Mouse (Mus musculus) retina, postnatal 1 day (tissue): ENCODE measurements around the gene Spon1.

Experiments used
- DNase-seq: peaks from one replicate; pipeline ENCODE4 v3.0.0-alpha.2; 2012

Gene Spon1

DNA sequence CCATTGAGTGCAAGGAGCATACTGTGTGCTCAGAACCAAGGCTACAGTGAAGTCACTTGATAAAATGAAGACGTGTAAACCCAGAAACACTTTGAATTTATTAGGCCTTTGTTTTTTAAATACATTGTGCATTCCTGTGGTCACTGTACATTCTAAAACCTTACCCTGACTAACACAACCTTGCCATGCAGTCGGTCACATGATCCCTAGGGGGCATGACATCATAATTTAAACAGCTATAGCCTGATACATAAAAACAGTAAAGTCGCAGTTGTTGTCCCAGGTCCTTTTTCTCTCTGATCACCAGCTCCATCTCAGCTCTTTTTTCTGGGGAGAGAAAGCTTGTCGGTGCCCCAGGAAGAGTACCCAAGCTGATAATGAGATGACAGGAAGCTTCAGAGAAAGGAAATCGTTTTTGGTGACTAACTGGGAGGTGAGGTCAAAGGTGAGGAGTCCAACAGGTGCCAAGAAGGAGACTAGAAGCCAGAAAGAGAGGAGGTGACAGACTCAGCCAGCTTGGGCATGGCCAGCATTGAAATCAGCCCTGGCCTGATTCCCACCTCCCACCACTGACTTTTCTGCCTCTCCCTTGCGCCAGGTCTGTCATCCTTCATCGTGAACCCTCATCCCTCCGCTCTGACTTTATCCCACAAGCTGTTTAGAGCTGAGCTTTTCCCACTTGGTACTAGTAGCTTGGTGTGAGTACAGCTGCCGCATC, 246.1 kb downstream of the Spon1 start:
- no peak for DNase-seq

DNA sequence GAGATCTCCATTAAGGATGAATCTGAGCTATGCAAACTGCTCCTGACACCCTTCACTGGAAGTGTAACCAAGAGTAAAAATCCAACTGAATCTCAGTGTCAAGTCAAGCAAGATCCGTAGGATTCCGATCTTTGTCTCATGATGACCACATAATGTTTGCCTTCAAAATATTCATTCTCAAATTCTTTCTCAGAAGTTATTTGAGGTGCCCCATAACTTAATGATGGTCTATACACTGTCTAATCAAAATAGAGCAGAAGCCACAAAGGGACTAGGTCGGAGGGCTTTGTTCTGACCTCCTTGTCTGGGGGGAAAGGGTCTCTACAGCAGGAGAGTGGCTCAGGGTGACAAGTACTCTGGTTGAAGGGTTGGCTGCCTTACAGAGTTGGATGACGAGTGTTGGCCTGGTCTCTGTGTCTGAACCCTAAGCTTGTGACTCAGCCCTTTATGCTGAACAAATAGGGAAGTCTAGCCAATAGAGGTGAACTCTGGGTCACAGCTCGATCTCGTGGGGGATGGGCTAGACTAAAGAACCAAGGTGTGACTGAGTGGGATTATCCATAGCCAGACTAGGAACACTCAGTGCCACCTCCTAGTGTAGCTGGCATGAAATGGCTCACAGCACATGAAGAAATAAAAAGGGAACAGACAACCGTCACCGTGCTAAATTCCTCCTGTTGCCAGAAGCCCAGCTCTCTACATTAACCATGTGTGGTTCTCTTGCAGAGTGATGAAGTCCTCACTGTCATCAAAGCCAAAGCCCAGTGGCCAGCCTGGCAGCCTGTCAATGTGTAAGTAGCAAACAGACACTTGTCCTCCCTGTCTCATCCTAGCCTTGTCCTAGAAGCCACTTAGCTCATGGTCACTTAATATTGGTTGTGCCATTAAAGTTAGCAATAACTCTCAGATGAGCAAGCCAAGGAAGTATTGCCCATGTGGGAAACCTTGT, 250.5 kb downstream of the Spon1 start:
- DNase-seq: no peak

DNA sequence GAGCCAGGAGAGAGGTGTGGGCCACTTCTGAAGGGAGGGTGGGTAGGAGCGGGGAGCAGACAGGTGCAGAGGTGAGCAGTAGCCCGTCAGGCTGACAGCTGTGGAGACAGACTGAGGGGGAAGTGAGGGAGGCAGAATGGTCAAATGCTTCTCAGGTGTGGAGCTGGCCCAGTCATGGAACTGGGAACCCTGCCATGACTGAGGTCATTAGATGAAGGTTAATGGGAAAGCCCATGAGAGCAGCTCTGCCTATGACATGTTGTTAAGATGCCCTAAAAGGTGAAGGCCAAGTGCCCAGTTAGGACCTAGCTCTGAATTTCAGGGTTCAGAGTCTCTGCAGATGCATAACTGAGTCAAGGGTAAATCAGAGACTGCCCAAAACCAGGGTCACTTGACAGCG, 253.1 kb downstream of the Spon1 start:
- DNase-seq: no peak

DNA sequence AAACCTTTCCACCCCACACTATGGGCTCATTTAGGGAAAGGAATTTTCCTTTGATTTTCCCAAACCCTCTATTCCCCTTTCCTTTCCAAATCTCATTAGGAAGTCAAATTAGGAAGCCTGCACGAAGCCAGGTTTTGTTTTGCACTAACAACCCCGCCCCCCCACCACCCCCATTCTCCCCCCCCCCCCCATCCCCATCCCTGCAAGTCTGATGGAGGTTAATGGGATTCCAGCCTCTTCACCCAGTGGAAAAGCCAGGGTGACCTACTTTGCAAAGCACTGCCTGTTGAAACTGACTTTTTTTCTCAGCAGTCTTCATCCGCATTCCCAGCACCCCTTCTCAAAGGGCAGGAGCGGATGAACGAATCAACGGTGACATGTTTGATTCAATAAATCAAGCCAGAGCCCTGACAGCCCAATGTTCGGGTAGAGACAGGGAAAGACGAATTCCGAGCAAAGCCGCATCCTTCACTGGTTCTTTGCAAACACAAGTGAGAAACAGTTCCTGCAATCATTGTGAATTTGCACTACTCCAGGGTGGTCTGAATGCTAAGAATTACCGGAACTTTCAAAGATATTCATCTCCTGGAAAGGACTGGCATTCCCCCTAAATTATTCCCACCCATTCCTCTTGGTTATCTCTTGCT, 254.4 kb downstream of the Spon1 start:
- peak; percentile 83 for DNase-seq

DNA sequence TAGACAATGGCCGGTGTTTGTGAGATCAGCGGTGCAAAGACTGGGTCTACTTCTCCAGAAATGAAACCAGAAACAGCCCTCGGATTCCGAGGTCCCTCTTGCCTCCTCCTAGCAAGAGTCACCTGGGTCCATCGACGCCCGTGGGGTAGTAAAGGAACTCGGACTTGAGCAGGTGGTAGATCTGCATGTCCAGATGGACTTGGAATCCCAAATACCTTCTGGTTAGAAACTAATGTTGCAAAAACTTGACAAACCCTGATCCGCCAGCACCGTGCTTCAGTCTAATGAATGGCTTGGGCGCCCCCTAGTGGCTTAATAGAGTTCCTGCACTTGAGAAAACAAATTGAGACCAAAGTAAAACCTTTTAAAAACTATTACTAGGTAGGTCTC, 254.9 kb downstream of the Spon1 start:
- peak; percentile 88 for DNase-seq

DNA sequence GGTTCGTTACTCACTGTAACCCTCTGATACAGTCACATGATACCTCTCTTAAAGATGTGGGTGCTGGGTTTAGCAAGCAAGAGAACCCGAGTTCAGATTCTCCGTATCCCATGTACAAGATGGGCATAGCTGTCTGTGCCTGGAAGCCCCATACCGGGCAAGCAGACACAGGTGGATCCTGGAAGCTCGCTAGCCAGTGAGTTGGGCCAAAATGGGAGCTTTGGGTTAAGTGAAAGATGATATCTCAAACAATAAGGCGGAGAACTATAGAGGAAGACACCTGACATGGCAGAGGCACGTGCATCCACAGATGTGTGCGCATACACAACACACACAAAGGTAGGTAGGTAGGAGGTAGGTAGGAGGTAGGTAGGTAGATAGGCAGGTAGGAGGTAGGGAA, 261.1 kb downstream of the Spon1 start:
- DNase-seq: no peak

DNA sequence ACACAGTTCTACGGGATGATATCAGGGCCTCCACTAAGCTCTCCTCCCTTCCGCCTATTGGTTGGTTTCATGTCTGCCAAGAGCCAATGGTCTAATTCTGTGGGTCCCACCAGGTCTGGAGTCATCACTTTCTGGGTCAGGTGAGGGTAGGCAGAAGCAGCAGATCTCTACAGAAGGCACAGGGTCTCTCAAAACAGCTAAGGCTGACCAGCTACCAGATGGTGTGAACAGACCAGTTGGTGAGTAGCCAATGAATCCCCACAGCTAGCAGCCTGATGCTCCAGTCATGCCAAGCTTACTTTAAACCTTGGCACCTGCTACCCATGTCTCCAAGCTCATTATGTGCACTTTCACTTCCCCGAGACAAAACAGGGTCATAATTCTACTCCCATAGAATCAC, 261.6 kb downstream of the Spon1 start:
- no peak for DNase-seq

DNA sequence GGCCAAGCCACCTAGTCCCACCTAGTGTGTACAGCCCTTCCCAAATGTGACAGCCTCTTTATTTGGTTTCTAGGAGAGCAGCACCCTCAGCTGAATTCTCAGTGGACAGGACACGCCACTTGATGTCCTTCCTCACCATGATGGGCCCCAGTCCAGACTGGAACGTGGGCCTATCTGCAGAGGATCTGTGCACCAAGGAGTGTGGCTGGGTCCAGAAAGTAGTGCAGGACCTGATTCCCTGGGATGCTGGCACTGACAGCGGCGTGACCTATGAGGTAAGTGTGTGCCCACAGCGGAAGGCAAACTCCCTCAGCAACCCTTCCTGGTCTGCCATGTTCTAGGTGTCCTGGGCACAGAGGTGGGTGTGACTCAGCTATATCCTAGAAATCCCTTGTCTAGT, 263.0 kb downstream of the Spon1 start:
- no peak for DNase-seq

DNA sequence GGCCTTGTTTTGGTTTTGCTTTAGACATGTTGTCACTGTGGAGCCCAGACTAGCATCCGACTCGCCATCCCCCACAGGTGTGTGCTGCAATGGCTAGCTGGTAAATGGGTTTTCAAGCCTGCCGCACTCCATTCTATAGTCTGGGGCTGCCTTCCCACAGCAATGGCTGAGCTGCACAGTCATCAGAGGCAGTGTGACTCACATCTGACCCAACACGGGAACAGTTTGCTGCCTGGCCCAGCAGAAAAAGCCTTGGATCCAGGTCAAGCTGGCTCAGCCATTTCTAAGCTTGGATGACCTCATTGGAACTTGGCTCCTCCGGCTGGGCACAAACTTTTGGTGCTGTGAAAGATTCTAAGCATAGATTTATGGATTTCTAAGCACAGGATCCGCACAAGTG, 263.8 kb downstream of the Spon1 start:
- DNase-seq: no peak

DNA sequence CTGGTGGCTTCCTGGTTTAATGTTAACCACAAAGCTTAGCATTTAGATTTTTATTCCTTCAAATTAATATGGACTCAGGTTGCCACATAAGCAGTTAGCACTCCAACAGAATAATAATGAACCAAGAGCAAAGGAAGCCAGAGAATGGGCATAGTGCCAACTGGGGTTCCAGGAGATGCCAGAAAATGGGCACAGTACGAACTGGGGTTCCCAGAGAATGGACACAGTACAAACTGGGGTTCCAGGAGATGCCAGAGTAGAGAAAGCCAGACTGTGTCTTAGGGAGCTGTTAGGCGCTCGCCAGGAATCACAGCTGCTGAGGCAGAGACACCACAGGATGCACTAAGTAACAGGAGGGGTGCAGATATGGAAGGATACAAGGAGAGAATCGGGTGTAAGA, 271.4 kb downstream of the Spon1 start:
- no peak for DNase-seq

DNA sequence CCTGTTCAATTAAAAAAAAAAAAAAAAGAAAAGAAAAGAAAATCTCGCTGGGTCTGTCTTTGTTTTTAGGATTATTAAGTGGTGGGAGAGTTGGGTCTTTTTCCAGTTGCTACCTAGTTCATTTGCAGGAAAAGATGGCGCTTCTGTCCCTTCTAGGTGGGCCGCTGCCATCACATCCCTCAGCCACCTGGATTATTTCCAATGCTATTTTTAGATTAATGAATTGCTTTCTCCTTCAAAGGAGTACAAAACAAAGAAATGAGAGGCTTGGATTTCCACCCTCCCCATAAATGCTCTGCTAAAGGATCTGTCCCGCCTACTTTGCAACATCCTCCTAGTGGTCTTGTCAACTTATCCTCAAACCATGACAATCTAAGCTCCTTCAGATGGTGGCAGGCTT, 275.6 kb downstream of the Spon1 start:
- no peak for DNase-seq

DNA sequence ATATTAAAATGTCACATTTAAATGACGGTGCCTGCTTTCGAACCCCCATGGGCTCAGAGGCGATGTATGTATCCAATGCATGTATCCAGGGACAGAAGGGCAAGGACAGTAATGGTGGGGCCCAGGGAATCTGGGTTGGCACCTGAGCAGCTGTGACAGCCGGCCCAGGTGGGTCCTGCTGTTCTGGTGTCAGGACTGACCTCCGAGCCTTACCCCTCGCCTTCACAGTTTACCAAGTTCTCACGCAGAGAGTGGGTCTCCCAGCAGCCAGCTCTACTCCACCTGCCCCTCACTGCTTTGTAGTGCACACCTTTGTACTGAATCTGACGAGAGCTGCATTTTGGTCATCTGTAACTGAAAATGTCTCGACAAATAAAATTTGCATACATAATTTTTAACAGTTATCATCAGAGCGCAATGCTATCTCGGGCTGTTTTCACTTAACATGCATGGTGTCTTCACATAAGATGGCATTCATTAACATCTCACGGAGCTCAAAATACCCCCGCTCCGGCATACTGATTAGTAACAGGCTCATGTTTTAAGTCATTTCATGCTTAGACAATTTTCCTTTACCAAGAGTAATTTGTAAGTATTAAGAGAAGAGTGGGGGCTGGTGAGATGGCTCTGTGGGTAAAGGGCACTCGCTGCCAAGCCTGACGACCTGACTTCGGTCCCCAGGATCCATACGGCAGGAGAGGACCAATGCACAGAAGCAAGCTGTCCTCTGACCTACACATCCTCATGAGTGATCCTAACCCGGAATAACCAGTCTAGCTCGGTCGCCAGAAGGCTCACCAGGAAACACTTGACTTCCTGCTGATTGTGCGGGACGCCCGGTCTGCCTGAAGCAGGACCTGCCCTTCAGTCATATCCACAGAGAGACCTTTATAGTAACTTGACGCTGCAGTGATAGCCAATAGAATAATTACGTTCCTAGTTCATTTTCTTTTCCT, 277.5 kb downstream of the Spon1 start:
- DNase-seq: no peak

DNA sequence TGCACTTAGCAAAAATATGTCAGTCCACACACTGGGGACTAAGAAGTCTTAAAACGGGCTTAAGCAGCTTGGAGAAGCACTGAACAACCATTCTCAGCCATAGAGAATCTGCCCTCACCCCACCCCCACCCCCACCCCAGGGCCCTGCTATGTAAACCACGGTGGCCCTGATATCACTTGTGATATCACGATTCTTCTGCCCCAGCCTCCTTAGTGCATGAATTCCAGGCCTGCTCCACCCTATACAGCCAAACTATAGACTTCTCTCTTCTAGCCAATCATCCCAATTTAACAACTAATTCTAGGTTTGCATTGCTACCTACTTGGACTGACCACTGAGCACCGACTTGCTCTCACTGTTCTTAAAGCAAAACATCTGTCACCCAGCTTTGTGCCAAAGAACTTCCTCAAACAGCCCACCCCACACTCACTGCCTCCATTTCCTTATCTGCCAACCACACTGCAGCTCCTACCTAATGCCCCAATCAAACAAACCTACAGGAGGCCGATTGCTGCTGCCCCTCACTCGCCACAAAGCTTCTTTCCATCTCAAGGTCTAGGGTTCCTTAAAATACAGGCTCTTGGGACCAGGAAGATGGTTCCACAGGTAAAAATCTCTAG, 278.2 kb downstream of the Spon1 start:
- no peak for DNase-seq

DNA sequence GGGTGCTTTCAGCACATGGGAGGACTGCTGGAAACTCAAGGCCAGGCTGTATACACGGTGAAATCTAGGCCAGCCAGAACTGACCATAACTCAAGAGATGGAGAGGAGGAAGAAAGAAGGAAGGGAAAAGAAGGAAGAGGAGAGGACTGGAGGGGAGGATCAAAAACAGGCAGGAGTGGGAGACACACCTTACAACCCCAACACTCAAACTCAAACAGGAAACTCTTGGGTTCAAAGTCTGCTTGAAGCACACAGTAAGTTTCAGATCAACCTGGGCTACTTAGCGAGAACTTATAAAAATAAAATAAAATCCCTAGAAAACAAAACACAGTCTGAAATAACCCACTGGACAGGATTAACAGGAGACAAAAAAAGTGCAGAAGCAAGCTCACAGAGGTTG, 280.0 kb downstream of the Spon1 start:
- no peak for DNase-seq

DNA sequence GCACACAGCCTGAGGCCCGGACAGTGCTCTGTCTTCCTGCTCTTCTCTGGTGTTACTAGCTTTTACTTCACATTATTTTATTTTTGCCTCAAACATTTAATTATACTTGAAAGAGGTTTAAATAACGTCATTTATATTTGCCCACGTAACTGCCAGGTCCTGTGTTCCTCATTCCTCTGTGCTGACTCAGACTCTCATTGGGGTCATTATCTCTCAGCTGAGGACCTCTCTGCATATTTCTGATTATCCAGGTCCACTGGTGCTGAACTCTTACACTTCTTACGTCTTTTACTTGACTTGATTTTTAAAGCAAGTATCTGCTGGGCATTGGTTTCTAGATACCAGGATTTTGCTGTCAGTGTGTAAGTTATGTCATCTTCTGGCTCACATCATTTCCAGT, 287.9 kb downstream of the Spon1 start:
- no peak for DNase-seq

DNA sequence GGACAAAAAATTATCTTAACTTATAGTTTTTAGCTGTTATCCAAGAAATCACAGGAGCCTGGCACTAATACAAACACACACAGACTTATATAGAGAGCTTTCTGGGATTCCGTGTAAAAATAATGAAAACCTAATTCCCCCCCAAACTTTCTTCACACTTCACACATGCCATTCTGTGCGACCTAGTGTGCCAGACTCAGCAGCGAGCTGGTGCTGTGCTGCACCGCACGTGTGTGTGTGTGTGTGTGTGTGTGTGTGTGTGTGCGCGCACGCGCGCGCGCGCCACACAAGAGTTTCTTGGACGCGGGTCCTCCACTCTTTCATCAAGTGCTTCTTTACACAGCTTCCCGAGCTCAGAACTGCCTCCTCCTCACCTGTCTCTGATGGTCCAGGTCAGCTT, 292.4 kb downstream of the Spon1 start:
- no peak for DNase-seq

DNA sequence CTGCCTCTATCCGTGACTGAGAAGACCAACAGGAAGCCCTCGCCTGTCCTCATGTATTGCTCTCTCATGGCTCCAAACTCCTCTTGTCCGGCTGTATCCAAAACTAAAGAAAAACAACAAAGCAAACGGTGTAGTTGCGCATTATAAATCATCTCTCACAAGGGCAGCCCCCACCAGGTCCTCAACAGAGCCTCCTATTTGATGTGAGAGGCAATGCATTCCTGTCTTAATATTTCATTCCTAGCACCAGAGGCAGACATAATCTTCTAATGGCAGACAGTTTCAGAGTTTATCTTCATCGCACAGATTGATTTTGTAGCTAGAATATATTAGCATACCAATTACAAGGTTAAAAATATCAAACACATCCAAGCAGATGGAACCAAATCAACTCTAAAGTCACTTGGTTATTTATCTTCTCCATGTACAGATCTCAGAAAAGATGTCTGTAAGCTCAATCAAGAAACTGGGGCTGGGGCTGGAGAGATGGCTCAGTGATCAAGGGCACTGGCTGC, 293.2 kb downstream of the Spon1 start:
- no peak for DNase-seq

DNA sequence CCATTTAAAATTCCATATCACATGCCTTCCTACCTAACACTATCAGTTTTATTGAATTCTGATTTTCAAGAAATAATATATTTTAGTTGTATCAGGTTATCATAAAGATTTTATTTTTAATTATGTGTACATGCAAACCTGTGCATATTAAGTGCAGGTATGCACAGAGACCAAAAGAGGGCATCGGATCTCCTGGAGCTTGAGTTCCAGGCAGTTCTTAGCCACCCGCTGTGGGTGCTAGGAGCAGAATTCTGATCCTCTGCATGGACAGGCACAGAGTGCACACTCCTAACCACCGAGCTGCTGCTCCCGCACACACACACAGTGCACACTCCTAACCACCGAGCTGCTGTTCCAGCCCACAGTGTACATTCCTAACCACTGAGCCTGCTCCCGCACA, 294.6 kb downstream of the Spon1 start:
- no peak for DNase-seq

DNA sequence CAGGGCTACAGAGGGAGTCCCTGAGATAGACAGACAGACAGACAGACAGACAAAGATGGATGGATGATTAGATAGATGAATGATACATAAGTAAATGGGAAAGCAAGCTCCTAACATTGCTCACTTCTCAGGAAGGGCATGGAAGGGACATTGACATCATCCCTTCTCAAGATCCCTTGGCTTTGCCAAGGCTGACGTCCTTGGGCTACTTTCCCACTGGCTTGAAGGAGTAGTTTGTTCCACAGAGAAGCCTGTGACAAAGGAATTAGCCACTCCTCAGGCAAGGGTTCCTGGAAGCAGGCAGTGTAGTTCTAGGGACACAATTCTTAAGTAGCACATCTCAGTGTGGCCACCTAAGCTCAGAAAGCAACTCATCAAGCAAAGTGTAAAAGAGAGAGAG, 296.7 kb downstream of the Spon1 start:
- DNase-seq: no peak

DNA sequence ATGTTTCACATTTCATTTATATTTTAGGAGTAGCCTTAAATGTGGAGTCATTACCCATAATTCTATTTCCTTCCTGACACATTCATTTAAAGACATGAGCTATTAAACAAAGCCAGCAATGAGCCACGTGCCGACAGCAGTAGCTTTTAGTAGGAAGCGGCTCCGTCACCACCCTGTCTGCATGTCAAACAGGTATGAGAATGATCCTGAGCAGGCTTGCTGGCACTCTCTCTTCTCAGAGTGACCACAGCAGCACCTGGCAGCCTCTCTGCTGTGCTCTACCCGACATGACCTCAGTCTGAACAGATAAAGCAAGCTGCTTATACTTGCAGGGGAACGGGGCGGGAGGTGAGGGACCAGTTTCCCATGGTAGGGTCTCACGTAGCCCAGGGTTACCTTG, 297.7 kb downstream of the Spon1 start:
- no peak for DNase-seq

DNA sequence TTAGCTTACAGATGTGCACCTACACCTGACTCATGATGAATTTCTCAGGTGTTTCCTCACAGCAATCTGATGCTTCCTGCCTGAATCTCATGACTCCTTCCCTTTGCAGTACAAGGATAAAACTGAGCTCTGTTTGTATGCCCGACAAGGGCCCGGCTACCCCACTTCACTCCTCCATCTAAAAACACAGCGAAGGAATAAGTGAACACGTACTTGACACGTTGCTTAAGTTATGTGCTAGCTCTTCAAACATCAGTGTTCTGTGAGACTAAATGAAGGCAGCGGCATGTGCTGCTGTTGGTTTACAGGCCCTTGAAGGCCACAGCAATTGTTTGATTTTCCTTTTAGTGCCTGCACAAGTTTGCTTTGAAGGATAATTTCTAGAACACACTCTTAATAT, 298.2 kb downstream of the Spon1 start:
- DNase-seq: no peak
